Mouse (Mus musculus) G1E (cell line): ENCODE results near the gene Chst15. TPM values are rescaled to one million over a fixed set of nuclear protein-coding genes. Genes with fewer than 3 reads are reported as not detected.

Experiments used
- ATAC-seq: 2 replicates; pipeline ENCODE4 v1.8.0; 2016; ENCODE audit warnings: mild to moderate bottlenecking; ENCODE audit not compliant: insufficient number of reproducible peaks, poor library complexity, low FRiP score, severe bottlenecking; ENCODE audit errors: extremely low read depth
- DNase-seq: peaks from one replicate; pipeline ENCODE4 v3.0.0; 2012; ENCODE audit warnings: low spot score
- H3K27me3 ChIP-seq: 2 replicates; pipeline ENCODE4 v1.6.1; 2012; ENCODE audit warnings: mild to moderate bottlenecking, low read length, inconsistent platforms; ENCODE audit not compliant: insufficient read depth
- H3K36me3 ChIP-seq: replicated peaks from 2 replicates; pipeline ENCODE3; 2012; ENCODE audit warnings: mild to moderate bottlenecking, inconsistent platforms
- H3K4me1 ChIP-seq: 2 replicates; pipeline ENCODE4 v1.6.1; 2012; ENCODE audit warnings: low read depth, low read length, inconsistent platforms, mixed read lengths; ENCODE audit not compliant: insufficient read depth
- H3K4me3 ChIP-seq: 2 replicates; pipeline ENCODE4 v1.5.1; 2012; ENCODE audit warnings: low read depth, mild to moderate bottlenecking, inconsistent platforms, low read length, moderate library complexity, mixed read lengths
- H3K9me3 ChIP-seq: replicated peaks from 2 replicates; pipeline ENCODE4 v1.6.1; 2012; ENCODE audit warnings: inconsistent platforms
- CTCF ChIP-seq: IDR thresholded peaks from 2 replicates; pipeline ENCODE4 v1.5.1; 2012; ENCODE audit warnings: low read depth, low read length, inconsistent platforms, mixed read lengths
- GATA1 ChIP-seq: IDR thresholded peaks from 2 replicates; pipeline ENCODE4 v1.6.1; 2012; ENCODE audit warnings: borderline replicate concordance, low read length, inconsistent platforms, mixed read lengths
- GATA2 ChIP-seq: IDR thresholded peaks from 2 replicates; pipeline ENCODE4 v1.6.1; 2012; ENCODE audit warnings: low read depth, low read length, inconsistent platforms, borderline replicate concordance
- POLR2AphosphoS5 ChIP-seq: IDR thresholded peaks from 2 replicates; pipeline ENCODE4 v1.6.1; 2012; ENCODE audit warnings: low read depth, low read length, inconsistent platforms; ENCODE audit not compliant: insufficient replicate concordance
- TAL1 ChIP-seq: conservative IDR thresholded peaks from 2 replicates; pipeline ENCODE4 v1.6.1; 2012; ENCODE audit warnings: low read depth, low read length, inconsistent platforms, mixed read lengths
- polyA plus RNA-seq: library from polyadenylated mRNA; stranded (reverse); fragments of >175 nt; gene quantifications from 2 replicates; pipeline ENCODE4 v1.2.3, GENCODE M21; 2012
- total RNA-seq, 2 experiments: library from RNA; stranded (forward) in 1 of 2; stranded (reverse) in 1 of 2; fragments of 200-1000 nt in 1 of 2; fragments of >200 nt in 1 of 2; fragmentation: Nextera tagmentation in 1 of 2; gene quantifications; 2 replicates each; pipeline ENCODE4 v1.2.3; 2014 to 2017

Gene Chst15
- total and polyA plus RNA-seq, 3 experiments: 0.05 TPM; not detected in 2

- ATAC-seq: no peak
Measured at GRCm38 (mm10) chr7:132282576-132282975, 34.5 kb downstream of the Chst15 start.

GRCm38 (mm10) chr7:132282161-132282560 lies 34.9 kb downstream of the Chst15 start:
- no peak overlapping the region for H3K4me3 ChIP-seq
- no peaks in the 10 kb centered on the region for H3K36me3 ChIP-seq
- H3K27me3 ChIP-seq: no peaks in the 10 kb centered on the region
- DNase-seq (no peak), ATAC-seq (no peak)
- H3K4me1 ChIP-seq: no peaks in the 10 kb centered on the region
- no peak for TF ChIP-seq POLR2AphosphoS5
- no peak for TF ChIP-seq CTCF
- no peak for TF ChIP-seq TAL1
- TF ChIP-seq GATA1: no peak
- no peak for TF ChIP-seq GATA2
- peaks cover 73% of the 10 kb centered on the region for H3K9me3 ChIP-seq

More at GRCm38 (mm10) chr7:132282576-132282975, 34.5 kb downstream of the Chst15 start:
- Histone ChIP-seq H3K36me3 (no peaks in the 10 kb centered on the region), H3K27me3 (no peaks in the 10 kb centered on the region), H3K4me1 (no peaks in the 10 kb centered on the region), H3K9me3 (peaks cover 73% of the 10 kb centered on the region), H3K4me3 (no peak overlapping the region)
- no peak for DNase-seq
- no peak for TF ChIP-seq GATA2
- TF ChIP-seq GATA1: no peak
- no peak for TF ChIP-seq POLR2AphosphoS5
- no peak for TF ChIP-seq CTCF
- no peak for TF ChIP-seq TAL1

GRCm38 (mm10) chr7:132281753-132282152 lies 35.3 kb downstream of the Chst15 start:
- ATAC-seq: no peak
- TF ChIP-seq TAL1: no peak
- TF ChIP-seq POLR2AphosphoS5: no peak
- TF ChIP-seq GATA1: no peak
- TF ChIP-seq CTCF: no peak
- TF ChIP-seq GATA2: no peak

GRCm38 (mm10) chr7:132278658-132279057 lies 38.4 kb downstream of the Chst15 start:
- Histone ChIP-seq H3K27me3 (no peaks in the 10 kb centered on the region), H3K4me1 (no peaks in the 10 kb centered on the region), H3K9me3 (peaks cover 73% of the 10 kb centered on the region), H3K36me3 (no peaks in the 10 kb centered on the region), H3K4me3 (no peak overlapping the region)
- ATAC-seq (no peak), DNase-seq (no peak)
- TF ChIP-seq GATA1 (no peak), GATA2 (no peak), POLR2AphosphoS5 (no peak), CTCF (no peak), TAL1 (no peak)

More at GRCm38 (mm10) chr7:132281753-132282152, 35.3 kb downstream of the Chst15 start:
- H3K4me3 ChIP-seq: no peak overlapping the region
- H3K27me3 ChIP-seq: no peaks in the 10 kb centered on the region
- no peaks in the 10 kb centered on the region for H3K36me3 ChIP-seq
- H3K4me1 ChIP-seq: no peaks in the 10 kb centered on the region
- no peak for DNase-seq
- peaks cover 72% of the 10 kb centered on the region for H3K9me3 ChIP-seq

GRCm38 (mm10) chr7:132276287-132276686 lies 40.7 kb downstream of the Chst15 start:
- no peaks in the 10 kb centered on the region for H3K27me3 ChIP-seq
- H3K4me1 ChIP-seq: no peaks in the 10 kb centered on the region
- no peak for ATAC-seq
- TF ChIP-seq CTCF (no peak), TAL1 (no peak), GATA2 (no peak), GATA1 (no peak), POLR2AphosphoS5 (no peak)
- DNase-seq: no peak
- H3K9me3 ChIP-seq: peaks cover 57% of the 10 kb centered on the region
- H3K4me3 ChIP-seq: no peak overlapping the region
- H3K36me3 ChIP-seq: no peaks in the 10 kb centered on the region

- Histone ChIP-seq H3K27me3 (no peaks in the 10 kb centered on the region), H3K36me3 (no peaks in the 10 kb centered on the region), H3K4me3 (no peak overlapping the region), H3K9me3 (peaks cover 59% of the 10 kb centered on the region), H3K4me1 (no peaks in the 10 kb centered on the region)
- DNase-seq (no peak), ATAC-seq (no peak)
- no peak for TF ChIP-seq GATA1
- TF ChIP-seq CTCF: no peak
- no peak for TF ChIP-seq POLR2AphosphoS5
- no peak for TF ChIP-seq TAL1
- no peak for TF ChIP-seq GATA2
Measured at GRCm38 (mm10) chr7:132273741-132274513, 43.1 kb downstream of the Chst15 start.
